Mouse (Mus musculus): ENCODE data around the gene Ids.
"Not testable (repeated sequence)": the region's sequence is repeated elsewhere in the genome, so short reads cannot be mapped to it uniquely, and the experiment has no call there.

Gene Ids

GRCm38 (mm10) chrX:70364661-70365613 is at the start of gene Ids:
Ids (minus strand) TSS chrX:70365084.
- peak; percentile 87 for DNase-seq (ENCODE audit: inconsistent ontology term)

- not testable (repeated sequence) for DNase-seq (ENCODE audit: inconsistent ontology term)
Measured at GRCm38 (mm10) chrX:70392636-70393035, 27.8 kb upstream of the Ids start.

GRCm38 (mm10) chrX:70385962-70386351 is 21.1 kb upstream of the Ids start:
- no peak for DNase-seq (ENCODE audit: inconsistent ontology term)

- peak; percentile 79 for DNase-seq (ENCODE audit: inconsistent ontology term)
Measured at GRCm38 (mm10) chrX:70385276-70385961, 20.5 kb upstream of the Ids start, which contains the start of gene 1110012L19Rik. 1110012L19Rik (plus strand) TSS chrX:70385877.

GRCm38 (mm10) chrX:70384917-70385275 is 20.0 kb upstream of the Ids start:
- no peak for DNase-seq (ENCODE audit: inconsistent ontology term)

- not testable (repeated sequence) for DNase-seq (ENCODE audit: inconsistent ontology term)
Measured at GRCm38 (mm10) chrX:70374469-70375110, 9.7 kb upstream of the Ids start.

GRCm38 (mm10) chrX:70369758-70370157 is 4.9 kb upstream of the Ids start:
- not testable (repeated sequence) for DNase-seq (ENCODE audit: inconsistent ontology term)

GRCm38 (mm10) chrX:70364202-70364601 is 682 bp downstream of the Ids start:
- no peak for DNase-seq (ENCODE audit: inconsistent ontology term)

- no peak for DNase-seq (ENCODE audit: inconsistent ontology term)
Measured at GRCm38 (mm10) chrX:70363446-70363845, 1.4 kb downstream of the Ids start.

GRCm38 (mm10) chrX:70362985-70363384 is 1.9 kb downstream of the Ids start:
- no peak for DNase-seq (ENCODE audit: inconsistent ontology term)

GRCm38 (mm10) chrX:70330202-70330843 is 34.6 kb downstream of the Ids start:
- peak; percentile 54 for DNase-seq (ENCODE audit: inconsistent ontology term)

- DNase-seq (ENCODE audit: inconsistent ontology term) = peak; percentile 20
Measured at GRCm38 (mm10) chrX:70328530-70329143, 36.2 kb downstream of the Ids start.

GRCm38 (mm10) chrX:70327656-70328055 is 37.2 kb downstream of the Ids start:
- no peak for DNase-seq (ENCODE audit: inconsistent ontology term)

- peak; percentile 16 for DNase-seq (ENCODE audit: inconsistent ontology term)
Measured at GRCm38 (mm10) chrX:70319254-70319653, 45.6 kb downstream of the Ids start.

GRCm38 (mm10) chrX:70314949-70315641 is 49.8 kb downstream of the Ids start:
- no peak for DNase-seq (ENCODE audit: inconsistent ontology term)

Data from Muller cell, postnatal 12 days (primary cell).